Mouse (Mus musculus): ENCODE results near the gene Samsn1. TPM values are rescaled to one million over a fixed set of nuclear protein-coding genes. Genes with fewer than 3 reads are reported as not detected.

The Samsn1 gene
- total and polyA plus RNA-seq, 3 experiments = 5.7 to 453 (median 257) TPM

- no peak for DNase-seq (ENCODE audit: low spot score)
- H3K27me3 ChIP-seq (ENCODE audit: insufficient read depth, low read length) = no peaks in the 10 kb centered on the region
- TF ChIP-seq GATA2 (IDR thresholded peaks at IDR 0.05; ENCODE audit: borderline replicate concordance, low read depth, low read length) (no peak), GATA1 (IDR thresholded peaks at IDR 0.05; ENCODE audit: borderline replicate concordance, low read length) (no peak), POLR2AphosphoS5 (IDR thresholded peaks at IDR 0.05; ENCODE audit: insufficient replicate concordance, low read depth, low read length) (no peak), CTCF (IDR thresholded peaks at IDR 0.05; ENCODE audit: low read depth, low read length) (no peak), TAL1 (conservative IDR thresholded peaks at IDR 0.05; ENCODE audit: low read depth, low read length) (peak; percentile 61)
- peaks cover 31% of the 10 kb centered on the region for H3K4me1 ChIP-seq (ENCODE audit: insufficient read depth, low read depth, low read length)
- no peaks in the 10 kb centered on the region for H3K9me3 ChIP-seq (replicated peaks)
- no peak overlapping the region for H3K4me3 ChIP-seq (ENCODE audit: low read depth, low read length)
- no peaks in the 10 kb centered on the region for H3K36me3 ChIP-seq (replicated peaks)
- peak; percentile 50 for ATAC-seq (ENCODE audit: extremely low read depth, insufficient number of reproducible peaks, low FRiP score, poor library complexity, severe bottlenecking)
Measured at GRCm38 (mm10) chr16:76040319-76040945, 18.4 kb upstream of the Samsn1 start.

GRCm38 (mm10) chr16:76019164-76019563 is 2.9 kb downstream of the Samsn1 start:
- ATAC-seq (ENCODE audit: extremely low read depth, insufficient number of reproducible peaks, low FRiP score, poor library complexity, severe bottlenecking) = no peak
- no peak for DNase-seq (ENCODE audit: low spot score)

GRCm38 (mm10) chr16:76003812-76004389 is 18.2 kb downstream of the Samsn1 start:
- Histone ChIP-seq H3K4me3 (ENCODE audit: low read depth, low read length) (no peak overlapping the region; the same call in 1 of the 2 replicates), H3K9me3 (replicated peaks) (no peaks in the 10 kb centered on the region), H3K4me1 (ENCODE audit: insufficient read depth, low read depth, low read length) (peaks cover 68% of the 10 kb centered on the region), H3K27me3 (ENCODE audit: insufficient read depth, low read length) (no peaks in the 10 kb centered on the region), H3K36me3 (replicated peaks) (no peaks in the 10 kb centered on the region)
- ATAC-seq (ENCODE audit: extremely low read depth, insufficient number of reproducible peaks, low FRiP score, poor library complexity, severe bottlenecking) = no peak
- no peak for TF ChIP-seq GATA1 (IDR thresholded peaks at IDR 0.05; ENCODE audit: borderline replicate concordance, low read length)
- TF ChIP-seq GATA2 (IDR thresholded peaks at IDR 0.05; ENCODE audit: borderline replicate concordance, low read depth, low read length) = no peak
- no peak for TF ChIP-seq CTCF (IDR thresholded peaks at IDR 0.05; ENCODE audit: low read depth, low read length)
- TF ChIP-seq TAL1 (conservative IDR thresholded peaks at IDR 0.05; ENCODE audit: low read depth, low read length) = no peak
- TF ChIP-seq POLR2AphosphoS5 (IDR thresholded peaks at IDR 0.05; ENCODE audit: insufficient replicate concordance, low read depth, low read length) = no peak
- DNase-seq (ENCODE audit: low spot score) = no peak

More at GRCm38 (mm10) chr16:76019164-76019563, 2.9 kb downstream of the Samsn1 start:
- no peaks in the 10 kb centered on the region for H3K36me3 ChIP-seq (replicated peaks)
- peaks cover 16% of the 10 kb centered on the region; the same call in 1 of the 2 replicates for H3K4me1 ChIP-seq (ENCODE audit: insufficient read depth, low read depth, low read length)
- no peak overlapping the region for H3K4me3 ChIP-seq (ENCODE audit: low read depth, low read length)
- H3K9me3 ChIP-seq (replicated peaks) = peaks cover 3% of the 10 kb centered on the region
- no peaks in the 10 kb centered on the region for H3K27me3 ChIP-seq (ENCODE audit: insufficient read depth, low read length)
- TF ChIP-seq GATA1 (IDR thresholded peaks at IDR 0.05; ENCODE audit: borderline replicate concordance, low read length) (no peak), GATA2 (IDR thresholded peaks at IDR 0.05; ENCODE audit: borderline replicate concordance, low read depth, low read length) (no peak), TAL1 (conservative IDR thresholded peaks at IDR 0.05; ENCODE audit: low read depth, low read length) (no peak), CTCF (IDR thresholded peaks at IDR 0.05; ENCODE audit: low read depth, low read length) (no peak)

- Histone ChIP-seq H3K4me1 (ENCODE audit: insufficient read depth, low read depth, low read length) (peaks cover 68% of the 10 kb centered on the region), H3K27me3 (ENCODE audit: insufficient read depth, low read length) (no peaks in the 10 kb centered on the region), H3K9me3 (replicated peaks) (no peaks in the 10 kb centered on the region), H3K36me3 (replicated peaks) (no peaks in the 10 kb centered on the region), H3K4me3 (ENCODE audit: low read depth, low read length) (peak overlapping the region; percentile 42; the same call in 1 of the 2 replicates)
- peak; percentile 61 for ATAC-seq (ENCODE audit: extremely low read depth, insufficient number of reproducible peaks, low FRiP score, poor library complexity, severe bottlenecking)
- peak; percentile 72 for TF ChIP-seq TAL1 (conservative IDR thresholded peaks at IDR 0.05; ENCODE audit: low read depth, low read length)
- no peak for TF ChIP-seq CTCF (IDR thresholded peaks at IDR 0.05; ENCODE audit: low read depth, low read length)
- no peak for TF ChIP-seq POLR2AphosphoS5 (IDR thresholded peaks at IDR 0.05; ENCODE audit: insufficient replicate concordance, low read depth, low read length)
- peak; percentile 10 for DNase-seq (ENCODE audit: low spot score)
Measured at GRCm38 (mm10) chr16:76002870-76003572, 19.1 kb downstream of the Samsn1 start.

- DNase-seq (ENCODE audit: low spot score) = peak; percentile 60
- peak; percentile 47 for TF ChIP-seq TAL1 (conservative IDR thresholded peaks at IDR 0.05; ENCODE audit: low read depth, low read length)
- no peak for TF ChIP-seq GATA2 (IDR thresholded peaks at IDR 0.05; ENCODE audit: borderline replicate concordance, low read depth, low read length)
- TF ChIP-seq GATA1 (IDR thresholded peaks at IDR 0.05; ENCODE audit: borderline replicate concordance, low read length) = no peak
- H3K4me1 ChIP-seq (ENCODE audit: insufficient read depth, low read depth, low read length) = peaks cover 66% of the 10 kb centered on the region
- H3K27me3 ChIP-seq (ENCODE audit: insufficient read depth, low read length) = no peaks in the 10 kb centered on the region
- no peak overlapping the region; the same call in 1 of the 2 replicates for H3K4me3 ChIP-seq (ENCODE audit: low read depth, low read length)
- peak; percentile 92 for ATAC-seq (ENCODE audit: extremely low read depth, insufficient number of reproducible peaks, low FRiP score, poor library complexity, severe bottlenecking)
- no peaks in the 10 kb centered on the region for H3K9me3 ChIP-seq (replicated peaks)
- no peaks in the 10 kb centered on the region for H3K36me3 ChIP-seq (replicated peaks)
Measured at GRCm38 (mm10) chr16:76002287-76002686, 19.8 kb downstream of the Samsn1 start.

- H3K27me3 ChIP-seq (ENCODE audit: insufficient read depth, low read length) = no peaks in the 10 kb centered on the region
- no peaks in the 10 kb centered on the region for H3K9me3 ChIP-seq (replicated peaks)
- peaks cover 66% of the 10 kb centered on the region for H3K4me1 ChIP-seq (ENCODE audit: insufficient read depth, low read depth, low read length)
- no peak for ATAC-seq (ENCODE audit: extremely low read depth, insufficient number of reproducible peaks, low FRiP score, poor library complexity, severe bottlenecking)
- H3K4me3 ChIP-seq (ENCODE audit: low read depth, low read length) = no peak overlapping the region
- no peak for DNase-seq (ENCODE audit: low spot score)
- no peak for TF ChIP-seq TAL1 (conservative IDR thresholded peaks at IDR 0.05; ENCODE audit: low read depth, low read length)
- TF ChIP-seq GATA2 (IDR thresholded peaks at IDR 0.05; ENCODE audit: borderline replicate concordance, low read depth, low read length) = no peak
- no peaks in the 10 kb centered on the region for H3K36me3 ChIP-seq (replicated peaks)
Measured at GRCm38 (mm10) chr16:76001788-76002187, 20.3 kb downstream of the Samsn1 start.
